Mouse (Mus musculus) frontal cortex, postnatal 14 days (tissue): ENCODE measurements around the gene Snrpd2.
A peak's percentile ranks its signal among the peaks of the same experiment; 100 is the strongest.
"Not testable (repeated sequence)": the region's sequence is repeated elsewhere in the genome, so short reads cannot be mapped to it uniquely, and the experiment has no call there.

Source experiments
- DNase-seq, 2 experiments: peaks; one replicate each; pipeline ENCODE4 v3.0.0; 2022; ENCODE audit warnings: low spot score in 2 of 2

Gene Snrpd2

GRCm38 (mm10) chr7:19148875-19149541 is 514 bp upstream of the Snrpd2 start, which contains the start of gene Qpctl:
Gene Qpctl (minus strand): TSS chr7:19149291.
- DNase-seq: peak; percentile 98 to 99

GRCm38 (mm10) chr7:19151121-19151520 is 1.6 kb downstream of the Snrpd2 start:
- DNase-seq: not testable (repeated sequence)

- DNase-seq: no peak
Measured at GRCm38 (mm10) chr7:19154796-19155195, 5.3 kb downstream of the Snrpd2 start.

GRCm38 (mm10) chr7:19155825-19156475 is 6.4 kb downstream of the Snrpd2 start:
- DNase-seq: no peak

- DNase-seq: peak; percentile 84 to 94
Measured at GRCm38 (mm10) chr7:19157160-19157800, 7.8 kb downstream of the Snrpd2 start.

GRCm38 (mm10) chr7:19158601-19159000 is 9.1 kb downstream of the Snrpd2 start:
- no peak for DNase-seq

- DNase-seq: no peak
Measured at GRCm38 (mm10) chr7:19159411-19159810, 9.9 kb downstream of the Snrpd2 start.

- no peak for DNase-seq
Measured at GRCm38 (mm10) chr7:19160115-19160514, 10.6 kb downstream of the Snrpd2 start.

- DNase-seq: no peak
Measured at GRCm38 (mm10) chr7:19162928-19163327, 13.4 kb downstream of the Snrpd2 start.

GRCm38 (mm10) chr7:19163752-19164151 is 14.2 kb downstream of the Snrpd2 start:
- DNase-seq: no peak

GRCm38 (mm10) chr7:19164189-19164588 is 14.7 kb downstream of the Snrpd2 start:
- DNase-seq: no peak

- no peak for DNase-seq
Measured at GRCm38 (mm10) chr7:19164978-19165377, 15.5 kb downstream of the Snrpd2 start.

- no peak for DNase-seq
Measured at GRCm38 (mm10) chr7:19165656-19166423, 16.3 kb downstream of the Snrpd2 start, which contains the start of gene Gipr. Gene Gipr (minus strand): TSS chr7:19166127.

- DNase-seq: no peak
Measured at GRCm38 (mm10) chr7:19166990-19167389, 17.5 kb downstream of the Snrpd2 start.

GRCm38 (mm10) chr7:19169506-19169905 is 20.0 kb downstream of the Snrpd2 start:
- DNase-seq: no peak

- DNase-seq: peak in 1 of 2 experiments; percentile 74
Measured at GRCm38 (mm10) chr7:19170142-19170541, 20.6 kb downstream of the Snrpd2 start.

- DNase-seq: no peak
Measured at GRCm38 (mm10) chr7:19171831-19172230, 22.3 kb downstream of the Snrpd2 start.

- DNase-seq: peak; percentile 72 to 85
Measured at GRCm38 (mm10) chr7:19172874-19173273, 23.4 kb downstream of the Snrpd2 start.

GRCm38 (mm10) chr7:19175708-19176515 is 26.4 kb downstream of the Snrpd2 start, which contains the start of gene Eml2:
Gene Eml2 (plus strand): TSS chr7:19176421.
- peak; percentile 77 to 88 for DNase-seq

GRCm38 (mm10) chr7:19176516-19176947 is 27.0 kb downstream of the Snrpd2 start:
- no peak for DNase-seq

GRCm38 (mm10) chr7:19177216-19177615 is 27.7 kb downstream of the Snrpd2 start:
- no peak for DNase-seq
